Mouse (Mus musculus) layer of hippocampus, adult 9-10 months (tissue): ENCODE data around the gene Dynlrb1.

ENCODE experiments used
- DNase-seq: peaks from one replicate; pipeline ENCODE4 v3.0.0; 2022; ENCODE audit warnings: low spot score

Gene Dynlrb1

GRCm38 (mm10) chr2:155280116-155280515 lies 43.8 kb downstream of the Dynlrb1 start:
- no peak for DNase-seq

DNA sequence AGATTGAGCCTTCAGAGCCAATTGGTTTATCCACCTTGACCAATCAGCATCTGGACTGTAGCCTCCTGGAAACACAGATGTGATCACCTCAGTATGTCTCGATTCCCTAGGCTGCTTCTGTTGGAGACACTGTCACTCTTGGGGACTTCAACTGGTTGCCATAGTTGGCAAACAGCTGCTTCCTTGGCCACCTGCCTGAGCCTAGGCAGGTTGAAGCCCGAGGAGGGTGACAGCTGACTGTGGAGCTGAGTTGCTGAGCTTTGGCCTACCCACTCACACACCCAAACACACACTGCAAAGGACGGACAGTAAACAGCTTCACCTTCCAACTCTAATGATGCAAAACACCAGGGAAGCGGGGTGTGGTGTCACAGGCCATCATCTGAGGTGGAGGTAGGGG lies 47.5 kb downstream of the Dynlrb1 start:
- DNase-seq, result no peak

GRCm38 (mm10) chr2:155284647-155285046 lies 48.3 kb downstream of the Dynlrb1 start:
- DNase-seq, result no peak

DNA sequence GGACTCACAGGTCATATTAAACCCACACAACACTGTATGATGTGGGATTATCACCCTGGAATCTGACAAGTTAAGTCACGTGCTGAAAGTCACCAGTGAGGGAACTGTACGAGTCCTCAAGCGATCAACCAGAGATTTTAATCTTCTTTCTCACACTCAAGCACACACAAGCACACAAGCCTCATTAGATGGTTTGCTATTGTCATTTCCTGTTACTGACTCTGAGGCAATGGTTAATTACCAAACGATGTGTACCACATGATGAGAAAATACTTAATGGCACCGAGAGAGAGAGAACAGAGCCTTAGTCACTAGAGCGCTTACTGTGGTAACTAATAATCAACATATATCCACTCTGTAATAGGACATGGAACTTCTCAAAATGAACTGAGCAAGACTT lies 49.4 kb downstream of the Dynlrb1 start:
- DNase-seq, result no peak

DNA sequence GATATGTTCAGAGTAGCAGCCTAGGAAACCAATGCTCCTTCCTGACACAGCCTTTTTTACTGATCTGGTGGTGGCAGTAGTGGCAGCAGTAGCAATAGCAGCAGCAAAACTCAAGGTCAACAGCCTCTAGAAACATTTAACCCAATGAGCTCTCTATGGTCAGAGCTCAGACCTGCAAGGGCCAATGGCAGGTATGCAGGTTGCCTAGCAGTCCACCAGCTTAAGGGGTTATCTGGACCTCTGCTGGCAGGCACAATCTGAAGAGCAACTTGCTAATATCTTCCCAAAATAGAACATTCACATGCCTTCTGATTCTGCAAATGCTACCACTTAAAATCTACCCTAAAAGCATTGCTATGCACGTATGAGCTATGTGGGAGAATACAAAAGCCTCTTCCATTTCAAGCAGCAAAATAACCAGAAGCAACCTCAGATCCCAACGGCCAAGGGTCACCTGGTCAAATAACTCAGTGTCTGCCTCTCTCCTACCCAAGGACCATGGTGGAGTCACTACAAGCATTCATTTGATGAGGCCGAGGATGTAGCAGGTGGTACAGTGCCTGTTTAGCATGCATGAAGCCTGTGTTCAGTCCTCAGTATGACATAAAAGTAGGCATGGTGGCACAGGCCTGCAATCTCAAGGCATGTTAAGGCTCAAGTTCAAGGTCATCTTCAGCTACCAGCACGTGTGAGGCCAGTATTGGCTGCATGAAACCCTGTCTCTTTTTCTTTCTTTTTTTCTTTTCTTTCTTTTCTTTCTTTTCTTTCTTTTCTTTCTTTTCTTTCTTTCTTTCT lies 51.3 kb downstream of the Dynlrb1 start:
- DNase-seq, result no peak

- no peak for DNase-seq
These were observed 53.7 kb downstream of the Dynlrb1 start for GRCm38 (mm10) chr2:155290066-155290465.

DNA sequence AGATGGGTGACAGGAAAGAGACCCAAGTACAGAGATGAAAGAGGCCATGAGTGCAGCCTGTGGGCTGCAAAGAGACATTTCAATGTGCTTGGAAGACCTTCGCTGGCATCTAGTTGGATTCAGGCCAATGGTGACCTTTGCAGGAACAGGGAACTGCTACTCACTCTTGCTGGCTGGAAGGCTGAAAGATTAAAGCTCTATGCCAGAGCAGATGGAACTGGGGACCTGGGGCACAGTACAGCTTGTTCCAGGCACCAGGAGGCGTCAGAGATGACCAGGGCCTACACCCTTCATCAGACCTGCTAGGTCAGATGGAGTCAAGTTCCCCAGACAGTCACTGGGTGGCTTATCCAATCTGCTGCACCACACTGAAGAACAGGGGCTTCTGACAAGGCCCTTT lies 57.0 kb downstream of the Dynlrb1 start:
- no peak for DNase-seq

DNA sequence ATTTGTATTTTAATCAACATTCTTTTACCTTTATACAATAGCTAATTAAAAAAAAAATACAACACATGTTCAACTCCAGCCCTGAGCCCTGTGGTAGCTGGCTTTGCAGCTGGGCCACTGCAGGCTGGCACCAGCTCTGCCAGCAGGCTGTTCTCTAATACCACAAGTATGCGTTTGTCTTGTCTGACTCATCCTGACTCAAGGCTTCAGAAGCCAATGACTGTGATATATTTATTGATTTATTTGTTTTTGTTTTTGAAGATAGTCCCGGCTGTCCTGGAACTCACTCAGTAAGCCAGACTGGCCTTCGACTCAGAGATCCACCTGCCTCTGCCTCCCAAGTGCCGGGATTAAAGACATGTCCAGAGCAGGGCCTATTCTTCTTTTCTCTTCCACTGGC lies 57.6 kb downstream of the Dynlrb1 start:
- no peak for DNase-seq

- no peak for DNase-seq
These were observed 59.1 kb downstream of the Dynlrb1 start for GRCm38 (mm10) chr2:155295453-155295852.

DNA sequence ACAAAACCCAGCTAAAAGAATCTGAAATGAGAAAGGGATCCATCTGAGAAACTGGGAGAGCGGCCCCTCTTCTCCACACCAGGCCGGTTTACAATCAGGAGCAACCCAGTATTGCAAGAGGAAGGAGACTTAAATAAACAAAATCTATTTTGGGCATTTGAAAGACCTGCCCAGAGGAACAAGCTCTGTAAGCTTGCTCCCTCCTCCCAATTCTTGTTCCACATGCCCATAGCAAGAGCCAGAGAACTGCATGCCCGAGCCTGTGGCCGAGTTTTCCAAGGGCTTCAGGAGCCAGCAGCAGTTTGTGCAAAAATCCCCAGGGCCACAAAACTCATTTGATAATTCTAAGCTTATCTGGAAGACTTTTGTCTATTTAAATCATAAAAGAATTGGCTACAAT lies 63.2 kb downstream of the Dynlrb1 start:
- no peak for DNase-seq
